Mouse (Mus musculus) liver, embryonic 14 days (tissue): ENCODE measurements around the gene Erap1. TPM values are rescaled to one million over a fixed set of nuclear protein-coding genes. Genes with fewer than 3 reads are reported as not detected.

Source experiments
- polyA plus RNA-seq: library from polyadenylated mRNA; depleted of rRNA; stranded (reverse); fragments of >200 nt; gene quantifications from 2 replicates; pipeline ENCODE4 v1.2.3, GENCODE M21; 2012; rRNA removed

The Erap1 gene
- 5.7 and 6.7 TPM in 2 replicates for polyA plus RNA-seq

DNA sequence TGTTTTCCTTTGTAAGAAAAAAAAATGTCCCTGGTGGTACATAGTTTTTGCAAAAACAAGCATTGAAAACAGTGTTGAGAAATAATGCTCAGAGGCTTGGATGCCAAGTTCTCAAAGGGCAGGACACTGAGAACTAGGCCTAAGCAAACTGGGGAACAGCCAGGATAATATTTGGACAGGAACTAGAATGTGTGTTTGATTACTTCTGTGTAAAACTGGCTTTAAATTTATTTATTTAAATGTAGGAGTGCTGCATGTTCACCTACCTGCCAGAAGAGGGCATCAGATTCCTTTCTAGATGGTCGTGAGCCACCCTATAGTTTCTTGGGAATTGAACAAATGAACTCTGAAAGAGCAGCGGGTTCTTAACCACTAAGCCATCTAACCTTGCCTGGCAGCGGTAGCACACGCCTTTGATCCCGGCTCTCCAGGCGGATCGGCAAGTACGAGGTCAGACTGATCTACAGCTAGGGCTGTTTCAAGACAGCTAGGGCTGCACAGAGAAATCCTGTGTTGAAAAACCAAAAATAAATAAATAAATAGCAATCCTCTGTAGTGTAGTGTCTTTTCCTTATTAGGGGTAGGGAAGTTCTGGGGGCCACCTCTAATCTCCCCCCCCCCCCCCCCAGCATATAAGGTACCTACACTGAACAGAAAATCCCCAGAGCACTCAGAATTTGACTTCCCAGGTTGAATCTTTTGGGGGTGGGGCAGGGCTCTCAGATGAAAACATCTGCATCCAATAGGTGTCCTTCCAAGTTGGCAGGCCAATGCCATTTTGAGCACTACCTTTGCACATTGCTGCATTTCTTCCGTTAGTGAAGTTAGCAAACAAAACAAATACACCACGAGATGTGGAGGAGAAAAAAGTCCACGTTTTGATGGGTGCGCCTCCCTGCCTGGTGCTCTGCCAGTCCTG, at the start of gene Erap1:
Erap1 (plus strand) TSS at position 776 of the 919 bp plus-strand sequence.

Other genes with a start within 250 kb of the Erap1 start
- 0.27 and 0.28 TPM in 2 replicates for gene Zfp72, start 248.7 kb upstream of the Erap1 start, polyA plus RNA-seq
- gene Ftl1-ps1, start 239.9 kb upstream of the Erap1 start, polyA plus RNA-seq, result 32.3 and 47.1 TPM in 2 replicates
- gene Zfp825, start 145.6 kb upstream of the Erap1 start, polyA plus RNA-seq, result 3.5 and 4.1 TPM in 2 replicates
- 17.5 and 17.7 TPM in 2 replicates for gene Cast, start 169.2 kb downstream of the Erap1 start, polyA plus RNA-seq